Mouse (Mus musculus): ENCODE measurements around the gene Cdt1.
A peak's percentile ranks its signal among the peaks of the same experiment; 100 is the strongest.

Gene Cdt1

GRCm38 (mm10) chr8:122611295-122612133 is 43.7 kb downstream of the Cdt1 start, which contains the start of the genes Galns and Trappc2l:
Galns (minus strand) TSS chr8:122611463.
Trappc2l (plus strand) TSS chr8:122611640.
- peak; percentile 97 for ATAC-seq (ENCODE audit: low TSS enrichment)

DNA sequence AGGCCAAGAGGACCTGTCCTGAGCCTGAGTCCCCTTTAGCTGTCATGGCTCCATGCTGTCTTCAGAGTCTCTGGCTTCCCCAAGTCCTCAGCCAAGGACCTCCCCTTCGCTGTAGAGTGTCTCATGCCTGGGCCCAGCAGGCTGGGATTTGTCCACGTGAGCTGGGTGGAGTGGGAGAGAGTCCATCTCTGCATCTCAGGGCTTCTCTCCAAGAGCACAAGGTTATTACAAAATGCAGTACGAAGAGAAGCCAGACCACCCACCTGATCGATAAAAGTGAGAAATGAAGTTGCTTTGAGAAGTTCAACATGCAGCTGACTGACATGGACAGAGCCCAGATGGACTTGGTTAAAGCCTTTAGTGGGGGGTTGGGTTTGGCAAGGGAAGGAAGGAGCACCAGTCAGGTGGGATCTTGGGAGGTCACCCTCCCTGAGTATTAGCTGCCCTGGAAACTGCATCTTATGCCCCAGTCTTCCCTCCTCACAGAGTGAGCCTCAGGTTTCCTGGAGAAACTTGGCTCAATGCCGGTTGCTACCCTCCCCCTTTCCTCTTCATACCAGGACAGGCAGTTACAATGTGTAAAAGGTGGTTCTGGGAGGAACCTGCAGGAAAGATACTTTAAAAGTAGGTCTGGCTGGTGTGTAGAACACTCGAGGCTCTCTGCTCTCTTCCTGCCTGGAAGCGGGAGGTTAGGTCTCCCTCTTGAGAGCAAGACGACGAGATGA is 48.5 kb downstream of the Cdt1 start:
- no peak for ATAC-seq (ENCODE audit: low TSS enrichment)

DNA sequence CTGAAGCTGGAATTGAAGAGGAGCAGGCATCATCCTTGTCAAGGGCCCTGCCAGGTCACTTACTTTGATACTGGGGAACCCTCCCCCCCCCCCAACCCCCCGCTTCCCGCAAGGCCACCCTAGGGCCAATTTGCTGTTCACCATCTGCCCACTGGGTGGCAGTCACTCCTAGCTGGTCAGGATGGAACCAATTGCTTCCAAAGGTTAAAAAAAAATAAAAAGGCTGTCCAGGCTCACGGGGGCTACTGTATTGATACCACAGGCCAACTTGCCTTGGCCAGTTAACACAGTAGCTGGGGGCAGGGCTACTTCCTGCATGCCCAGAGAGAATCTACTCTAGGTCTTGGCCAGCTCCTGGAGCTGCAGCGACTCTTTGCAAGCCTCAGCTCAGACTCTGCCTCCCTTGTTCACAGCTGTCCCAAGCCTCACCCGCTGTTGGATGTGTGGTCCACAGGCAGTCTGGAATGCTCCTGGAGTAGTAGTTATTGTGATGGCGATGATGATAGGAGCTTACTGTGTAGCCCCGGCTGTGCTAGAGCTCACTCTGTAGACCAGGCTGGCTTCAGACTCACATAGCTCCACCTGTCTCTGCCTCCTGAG is 50.2 kb downstream of the Cdt1 start:
- ATAC-seq (ENCODE audit: low TSS enrichment), result peak; percentile 53; the same call in 1 of the 2 replicates

DNA sequence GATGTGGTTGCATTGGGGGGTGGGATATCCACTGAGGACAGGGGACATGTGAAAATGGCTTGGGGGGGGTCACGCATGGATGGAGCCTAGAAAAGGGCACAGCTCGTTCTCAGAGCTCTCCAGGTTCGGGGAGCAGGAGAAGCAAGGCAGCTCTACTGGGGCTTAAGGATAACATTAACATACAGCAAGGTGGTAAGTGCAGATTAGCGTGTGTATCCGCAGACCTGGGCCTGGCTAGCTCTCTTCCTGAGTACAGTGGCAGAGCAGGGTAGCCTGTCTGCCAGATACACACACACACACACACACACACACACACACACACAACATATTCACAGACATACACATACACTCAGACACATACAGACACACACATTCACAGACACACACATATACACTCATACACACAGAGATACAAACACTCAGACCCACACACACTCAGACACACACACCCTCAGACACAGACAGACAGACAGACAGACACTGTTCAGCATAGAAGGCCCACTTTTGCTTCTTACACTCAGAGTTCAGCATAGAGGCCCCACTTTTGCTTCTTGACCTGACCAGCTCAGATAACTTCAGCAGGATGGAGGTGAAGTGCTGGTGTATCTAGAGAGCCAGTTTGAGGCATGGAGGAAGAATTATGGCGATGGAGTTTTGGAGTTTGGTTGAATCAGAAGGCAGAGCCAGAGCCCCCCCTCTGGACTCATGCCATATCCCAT is 51.0 kb downstream of the Cdt1 start:
- no peak for ATAC-seq (ENCODE audit: low TSS enrichment)

- ATAC-seq (ENCODE audit: low TSS enrichment), result no peak
Observed at GRCm38 (mm10) chr8:122620446-122620845, 52.6 kb downstream of the Cdt1 start.

DNA sequence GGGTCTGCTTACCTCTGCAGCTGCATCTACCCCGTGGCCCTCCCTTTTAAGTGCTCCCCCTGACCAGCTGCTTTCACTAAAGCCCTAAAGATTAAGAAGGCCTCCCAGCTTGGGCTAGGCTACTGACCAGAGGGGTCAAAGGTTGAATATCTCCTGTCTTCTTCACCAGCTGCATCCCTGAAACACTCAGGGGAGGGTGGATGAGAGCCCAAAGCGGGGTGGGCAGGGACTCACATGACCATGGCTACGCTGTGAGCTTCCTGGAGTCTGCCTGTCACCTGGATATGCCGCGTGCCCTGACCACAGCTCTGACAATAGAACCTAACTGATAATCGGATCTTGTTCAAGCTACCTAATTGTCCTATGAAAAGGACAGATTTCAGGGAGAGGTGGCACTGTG is 54.9 kb downstream of the Cdt1 start, which contains the start of gene Pabpn1l:
Gene Pabpn1l, minus strand, starts transcription at position 13 of the 400 bp plus-strand sequence.
- no peak for ATAC-seq (ENCODE audit: low TSS enrichment)

Data from frontal cortex, adult (tissue).